Mouse (Mus musculus): ENCODE measurements around the gene Tmem232.

DNA sequence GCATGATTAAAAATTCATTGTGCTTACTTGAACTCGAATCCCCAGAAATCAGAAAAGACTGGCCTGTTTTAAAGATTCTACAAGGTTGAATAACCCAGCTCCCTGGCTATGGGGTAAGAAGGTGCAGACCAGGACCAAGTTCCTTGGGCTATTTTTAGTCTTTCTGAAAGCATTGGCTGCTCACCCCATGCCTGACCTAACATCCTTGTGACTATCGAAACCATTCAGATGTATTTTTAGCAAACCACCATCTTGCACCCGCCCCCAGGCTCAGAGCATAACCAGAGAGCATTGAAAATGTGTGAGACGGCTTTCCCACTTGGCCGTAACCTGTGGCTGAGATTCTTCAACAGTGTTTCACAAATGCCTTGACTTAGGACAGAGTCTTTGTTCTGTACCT lies 13.1 kb downstream of the Tmem232 start:
- TF ChIP-seq CTCF (IDR thresholded peaks at IDR 0.05), result no peak
- TF ChIP-seq EP300 (IDR thresholded peaks at IDR 0.05), result no peak

Data from lung, postnatal 0 days (tissue).